In the genomic region with DNA sequence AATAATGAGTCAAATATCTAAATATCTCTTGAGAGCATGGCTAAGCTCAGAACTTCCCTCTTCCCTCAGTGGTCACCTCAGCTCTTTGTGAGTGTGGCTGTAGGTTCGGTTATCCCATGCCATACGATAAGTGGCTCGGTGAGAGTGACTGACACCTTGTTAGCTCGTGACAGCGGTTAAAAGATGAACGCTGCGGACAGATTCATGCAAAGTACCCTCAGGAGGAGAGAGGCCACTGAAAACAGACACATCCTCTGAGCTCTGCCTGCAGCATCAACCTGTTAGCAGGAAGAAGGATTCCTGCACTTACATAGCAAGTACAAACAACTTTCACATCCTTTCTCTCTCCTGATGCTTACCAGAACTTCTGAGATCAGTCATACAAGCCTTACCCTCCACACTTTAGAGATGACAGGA, we compare ENCODE assay signal across 13 mouse cellular contexts.
DNase-seq lines count a peak whose midpoint lies in the region; ATAC-seq and TF ChIP-seq lines count a peak whose summit lies in the region.
"Had no signal": no experiment of that assay in that cellular context is flagged by ENCODE, and none has a peak within 500 bp of the region (broad histone marks: within the 10 kb centered on the region; RNA-seq: fewer than 3 reads in every experiment).

No protein-coding gene starts in this region.

- H3K36me3 ChIP-seq in intestine, embryonic 16.5 days (ENCODE audit: control insufficient read depth, insufficient read depth, low read length): no peaks in the 10 kb centered on the region
- H3K36me3 ChIP-seq in intestine, postnatal 0 days (ENCODE audit: control insufficient read depth, insufficient read depth): no peaks in the 10 kb centered on the region
- H3K36me3 ChIP-seq in macrophage (ENCODE audit: inconsistent target): no peaks in the 10 kb centered on the region
- no peaks in the 10 kb centered on the region for H3K36me3 ChIP-seq in midbrain, embryonic 11.5 days (ENCODE audit: control insufficient read depth, insufficient read depth, low read length)
- H3K36me3 ChIP-seq: limb, embryonic 12.5 days; neural tube, embryonic 13.5 days had no signal

- H3K27ac ChIP-seq in intestine, embryonic 16.5 days (ENCODE audit: low read length): no peak overlapping the region
- no peak overlapping the region for H3K27ac ChIP-seq in intestine, postnatal 0 days (ENCODE audit: low read depth, low read length)
- H3K27ac ChIP-seq in macrophage: peak overlapping the region; percentile 81
- H3K27ac ChIP-seq in midbrain, embryonic 11.5 days (ENCODE audit: low read depth, low read length): no peak overlapping the region
- H3K27ac ChIP-seq: limb, embryonic 12.5 days; neural tube, embryonic 13.5 days had no signal

- ATAC-seq in intestine, embryonic 16.5 days: peak; percentile 30; the same call in 1 of the 2 replicates
- no peak for ATAC-seq in intestine, postnatal 0 days
- peak; percentile 40 for ATAC-seq in activated CD4-positive, CD25-positive, alpha-beta regulatory T cell, adult 4 months
- ATAC-seq in midbrain, embryonic 11.5 days (ENCODE audit: low FRiP score): no peak

- H3K9me3 ChIP-seq in intestine, embryonic 16.5 days (ENCODE audit: control insufficient read depth, low read length): no peaks in the 10 kb centered on the region
- H3K9me3 ChIP-seq in intestine, postnatal 0 days (ENCODE audit: control insufficient read depth): no peaks in the 10 kb centered on the region
- H3K9me3 ChIP-seq in midbrain, embryonic 11.5 days (ENCODE audit: control insufficient read depth, low read length): no peaks in the 10 kb centered on the region
- H3K9me3 ChIP-seq: limb, embryonic 12.5 days; neural tube, embryonic 13.5 days had no signal

- DNase-seq in thymus, postnatal 0 days (ENCODE audit: low spot score): peak; percentile 32
- no peak for DNase-seq in midbrain, embryonic 11.5 days (ENCODE audit: low spot score, missing footprints)
- DNase-seq in lung, postnatal 36 days: no peak
- no peak for DNase-seq in yolk sac, embryonic 10.5 days (ENCODE audit: low spot score)
- DNase-seq: kidney, adult 8-10 months; lung, postnatal 14 days; right cerebral cortex, postnatal 25 days had no signal

- WGBS in intestine, embryonic 16.5 days: 50% methylated on average over 7 of the region's 7 CpGs
- 59% methylated on average over 7 of the region's 7 CpGs for WGBS in intestine, postnatal 0 days
- WGBS in macrophage (ENCODE audit: missing documents): 31% methylated on average over 7 of the region's 7 CpGs
- 93% methylated on average over 7 of the region's 7 CpGs for WGBS in midbrain, embryonic 11.5 days

- H3K4me2 ChIP-seq in intestine, embryonic 16.5 days (ENCODE audit: low read depth, low read length): 0 out of 2 replicates have a peak overlapping the region, but pooled peaks have one; percentile 20
- H3K4me2 ChIP-seq in intestine, postnatal 0 days (replicated peaks; ENCODE audit: low read depth): no peak overlapping the region; the same call in 1 of the 2 replicates
- H3K4me2 ChIP-seq in midbrain, embryonic 11.5 days: no peak overlapping the region
- H3K4me2 ChIP-seq: limb, embryonic 12.5 days; neural tube, embryonic 13.5 days had no signal

- H3K4me1 ChIP-seq in intestine, embryonic 16.5 days (ENCODE audit: control insufficient read depth, insufficient read depth, low read length): peaks cover 17% of the 10 kb centered on the region
- peaks cover 7% of the 10 kb centered on the region; the same call in 1 of the 2 replicates for H3K4me1 ChIP-seq in intestine, postnatal 0 days (replicated peaks; ENCODE audit: control insufficient read depth, insufficient read depth, low read length)
- H3K4me1 ChIP-seq in midbrain, embryonic 11.5 days (ENCODE audit: control insufficient read depth, insufficient read depth, low read length): no peaks in the 10 kb centered on the region
- H3K4me1 ChIP-seq: neural tube, embryonic 13.5 days had no signal

- no peak for TF ChIP-seq CTCF in intestine, postnatal 0 days (IDR thresholded peaks at IDR 0.05; ENCODE audit: low read depth)

- no peak overlapping the region for H3K9ac ChIP-seq in intestine, embryonic 16.5 days (ENCODE audit: low read depth, low read length)
- H3K9ac ChIP-seq in intestine, postnatal 0 days (ENCODE audit: low read depth, low read length): no peak overlapping the region
- no peak overlapping the region for H3K9ac ChIP-seq in midbrain, embryonic 11.5 days (ENCODE audit: low read length)
- H3K9ac ChIP-seq: limb, embryonic 12.5 days; neural tube, embryonic 13.5 days had no signal

- H3K4me3 ChIP-seq in intestine, embryonic 16.5 days (ENCODE audit: low read length): no peak overlapping the region
- H3K4me3 ChIP-seq in intestine, postnatal 0 days (ENCODE audit: low read depth, low read length): no peak overlapping the region
- no peak overlapping the region for H3K4me3 ChIP-seq in macrophage (ENCODE audit: inconsistent target)
- no peak overlapping the region for H3K4me3 ChIP-seq in midbrain, embryonic 11.5 days (ENCODE audit: low read depth, low read length)
- H3K4me3 ChIP-seq: limb, embryonic 12.5 days; neural tube, embryonic 13.5 days had no signal

- H3K79me2 ChIP-seq in macrophage (ENCODE audit: inconsistent target): no peaks in the 10 kb centered on the region

- H3K27me3 ChIP-seq in intestine, embryonic 16.5 days (replicated peaks; ENCODE audit: control insufficient read depth, insufficient read depth, low read length): no peaks in the 10 kb centered on the region
- H3K27me3 ChIP-seq in intestine, postnatal 0 days (replicated peaks; ENCODE audit: control insufficient read depth, insufficient read depth, low read length): no peaks in the 10 kb centered on the region
- H3K27me3 ChIP-seq in midbrain, embryonic 11.5 days (ENCODE audit: control insufficient read depth, insufficient read depth, low read length): no peaks in the 10 kb centered on the region
- H3K27me3 ChIP-seq: limb, embryonic 12.5 days; neural tube, embryonic 13.5 days had no signal

Comparison
In these comparisons a context has a peak if more than half of its experiments do, and no peak if none do; other contexts are left out.
1. ATAC-seq: peak in intestine, embryonic 16.5 days (single experiment) and activated CD4-positive, CD25-positive, alpha-beta regulatory T cell, adult 4 months (single experiment); none in intestine, postnatal 0 days (single experiment) and midbrain, embryonic 11.5 days (single experiment).